Mouse (Mus musculus) MEL (cell line): ENCODE measurements around the gene Reg3g.

Experiments
- CTCF ChIP-seq, 3 experiments: IDR thresholded peaks in 2 of 3; conservative IDR thresholded peaks in 1 of 3; 2 replicates each; pipeline ENCODE4 v1.5.1; 2011 to 2012; ENCODE audit warnings: low read length in 3 of 3, low read depth in 2 of 3, mild to moderate bottlenecking in 2 of 3, improper control_type of control experiment in 1 of 3, inconsistent platforms in 1 of 3, mixed read lengths in 1 of 3, moderate library complexity in 1 of 3; ENCODE audit not compliant: control insufficient read depth in 1 of 3, insufficient read depth in 1 of 3, poor library complexity in 1 of 3, severe bottlenecking in 1 of 3
- EP300 ChIP-seq, 2 experiments: IDR thresholded peaks; 2 replicates each; pipeline ENCODE4 v1.6.1; 2011; ENCODE audit warnings: improper control_type of control experiment in 2 of 2, low read length in 2 of 2, low read depth in 1 of 2, mild to moderate bottlenecking in 1 of 2
- GATA1 ChIP-seq: IDR thresholded peaks from 2 replicates; pipeline ENCODE4 v1.6.1; 2011; ENCODE audit warnings: low read depth, low read length, improper control_type of control experiment
- POLR2A ChIP-seq, 2 experiments: IDR thresholded peaks; 2 replicates each; pipeline ENCODE4 v1.6.1; 2011 to 2012; ENCODE audit warnings: low read length in 2 of 2, mild to moderate bottlenecking in 2 of 2, control low read depth in 1 of 2, improper control_type of control experiment in 1 of 2, low read depth in 1 of 2, moderate library complexity in 1 of 2; ENCODE audit not compliant: control insufficient read depth in 1 of 2, insufficient read depth in 1 of 2, poor library complexity in 1 of 2

- TF ChIP-seq CTCF (IDR thresholded peaks at IDR 0.05 in 2 of 3, conservative IDR thresholded peaks at IDR 0.05 in 1 of 3; ENCODE audit: control insufficient read depth in 1 of 3, insufficient read depth in 1 of 3, low read depth in 2 of 3, low read length in 3 of 3, poor library complexity in 1 of 3, severe bottlenecking in 1 of 3): no peak
- no peak for TF ChIP-seq GATA1
- no peak for TF ChIP-seq POLR2A (IDR thresholded peaks at IDR 0.05; ENCODE audit: control insufficient read depth in 1 of 2, insufficient read depth in 1 of 2, low read depth in 1 of 2, low read length in 2 of 2, poor library complexity in 1 of 2)
- no peak for TF ChIP-seq EP300 (IDR thresholded peaks at IDR 0.05; ENCODE audit: low read depth in 1 of 2, low read length in 2 of 2)
Observed at GRCm38 (mm10) chr6:78447202-78447601, 21.5 kb downstream of the Reg3g start.
